Mouse (Mus musculus): ENCODE measurements around the gene Grik2. TPM values are rescaled to one million over a fixed set of nuclear protein-coding genes. Genes with fewer than 3 reads are reported as not detected.
"Not testable (repeated sequence)": the region's sequence is repeated elsewhere in the genome, so short reads cannot be mapped to it uniquely, and the experiment has no call there.

Gene Grik2
- polyA plus RNA-seq, 1 experiment from 2014 or later, result 38.5 TPM

- H3K36me3 ChIP-seq (ENCODE audit: control insufficient read depth, insufficient read depth), result no peaks in the 10 kb centered on the region
- H3K9me3 ChIP-seq (ENCODE audit: control insufficient read depth, low read length), result no peaks in the 10 kb centered on the region
- no peak overlapping the region for H3K27ac ChIP-seq (ENCODE audit: low read length)
- no peak overlapping the region for H3K4me2 ChIP-seq (ENCODE audit: low read length)
- WGBS, result 81% methylated on average over 1 of the region's 1 CpGs
- no peak overlapping the region for H3K4me3 ChIP-seq (replicated peaks; ENCODE audit: low read length)
- H3K9ac ChIP-seq (replicated peaks; ENCODE audit: low read depth, low read length), result no peak overlapping the region
- ATAC-seq, result no peak
- H3K27me3 ChIP-seq (replicated peaks; ENCODE audit: control insufficient read depth, insufficient read depth, low read length), result no peaks in the 10 kb centered on the region
- peaks cover 3% of the 10 kb centered on the region for H3K4me1 ChIP-seq (replicated peaks; ENCODE audit: control insufficient read depth, insufficient read depth, low read length)
These were observed 347.2 kb downstream of the Grik2 start for GRCm38 (mm10) chr10:49441369-49441768.

- no peak overlapping the region for H3K27ac ChIP-seq (ENCODE audit: low read length)
- ATAC-seq, result peak; percentile 76
- no peaks in the 10 kb centered on the region for H3K36me3 ChIP-seq (ENCODE audit: control insufficient read depth, insufficient read depth)
- H3K4me3 ChIP-seq (replicated peaks; ENCODE audit: low read length), result no peak overlapping the region
- H3K4me1 ChIP-seq (replicated peaks; ENCODE audit: control insufficient read depth, insufficient read depth, low read length), result peaks cover 3% of the 10 kb centered on the region
- no peaks in the 10 kb centered on the region for H3K27me3 ChIP-seq (replicated peaks; ENCODE audit: control insufficient read depth, insufficient read depth, low read length)
- H3K4me2 ChIP-seq (ENCODE audit: low read length), result no peak overlapping the region
- 25% methylated on average over 2 of the region's 2 CpGs for WGBS
- no peaks in the 10 kb centered on the region for H3K9me3 ChIP-seq (ENCODE audit: control insufficient read depth, low read length)
- H3K9ac ChIP-seq (replicated peaks; ENCODE audit: low read depth, low read length), result no peak overlapping the region
These were observed 351.5 kb downstream of the Grik2 start for GRCm38 (mm10) chr10:49437057-49437456.

DNA sequence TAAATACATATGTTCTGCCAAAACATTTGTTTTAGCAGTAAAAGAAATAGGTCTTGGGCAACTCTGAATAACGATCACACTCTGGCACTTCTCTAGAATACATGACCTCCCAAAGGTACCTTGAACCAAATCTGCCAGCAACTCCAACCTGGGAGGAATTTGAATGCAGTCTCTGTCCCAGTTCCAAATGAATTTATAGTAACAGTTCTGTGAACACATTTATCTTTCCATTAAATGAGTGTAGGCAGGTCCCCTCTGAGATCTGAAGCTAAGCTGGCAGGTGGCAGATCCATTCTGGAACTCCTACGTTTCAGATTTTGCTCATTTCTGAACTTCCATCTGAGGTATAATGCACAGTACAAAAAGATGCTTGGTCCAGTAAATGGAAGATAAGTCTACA, 352.3 kb downstream of the Grik2 start:
- no peak overlapping the region for H3K4me2 ChIP-seq (ENCODE audit: low read length)
- ATAC-seq, result no peak
- H3K27me3 ChIP-seq (replicated peaks; ENCODE audit: control insufficient read depth, insufficient read depth, low read length), result no peaks in the 10 kb centered on the region
- H3K36me3 ChIP-seq (ENCODE audit: control insufficient read depth, insufficient read depth), result no peaks in the 10 kb centered on the region
- no peak overlapping the region for H3K4me3 ChIP-seq (replicated peaks; ENCODE audit: low read length)
- H3K9ac ChIP-seq (replicated peaks; ENCODE audit: low read depth, low read length), result no peak overlapping the region
- peaks cover 3% of the 10 kb centered on the region for H3K4me1 ChIP-seq (replicated peaks; ENCODE audit: control insufficient read depth, insufficient read depth, low read length)
- H3K27ac ChIP-seq (ENCODE audit: low read length), result no peak overlapping the region
- 50% methylated on average over 2 of the region's 2 CpGs for WGBS
- no peaks in the 10 kb centered on the region for H3K9me3 ChIP-seq (ENCODE audit: control insufficient read depth, low read length)

- no peak for ATAC-seq
- H3K4me2 ChIP-seq (ENCODE audit: low read length), result no peak overlapping the region
- no peaks in the 10 kb centered on the region for H3K9me3 ChIP-seq (ENCODE audit: control insufficient read depth, low read length)
- H3K9ac ChIP-seq (replicated peaks; ENCODE audit: low read depth, low read length), result no peak overlapping the region
- 89% methylated on average over 2 of the region's 2 CpGs for WGBS
- H3K4me1 ChIP-seq (replicated peaks; ENCODE audit: control insufficient read depth, insufficient read depth, low read length), result peaks cover 3% of the 10 kb centered on the region
- no peak overlapping the region for H3K4me3 ChIP-seq (replicated peaks; ENCODE audit: low read length)
- H3K36me3 ChIP-seq (ENCODE audit: control insufficient read depth, insufficient read depth), result no peaks in the 10 kb centered on the region
- no peaks in the 10 kb centered on the region for H3K27me3 ChIP-seq (replicated peaks; ENCODE audit: control insufficient read depth, insufficient read depth, low read length)
- H3K27ac ChIP-seq (ENCODE audit: low read length), result no peak overlapping the region
These were observed 355.7 kb downstream of the Grik2 start for GRCm38 (mm10) chr10:49432825-49433224.

GRCm38 (mm10) chr10:49417206-49417605, 371.4 kb downstream of the Grik2 start:
- not testable (repeated sequence) for ATAC-seq; H3K4me3 ChIP-seq (replicated peaks; ENCODE audit: low read length); H3K4me1 ChIP-seq (replicated peaks; ENCODE audit: control insufficient read depth, insufficient read depth, low read length); H3K4me2 ChIP-seq (ENCODE audit: low read length); H3K27me3 ChIP-seq (replicated peaks; ENCODE audit: control insufficient read depth, insufficient read depth, low read length); H3K9me3 ChIP-seq (ENCODE audit: control insufficient read depth, low read length); H3K27ac ChIP-seq (ENCODE audit: low read length); H3K36me3 ChIP-seq (ENCODE audit: control insufficient read depth, insufficient read depth); H3K9ac ChIP-seq (replicated peaks; ENCODE audit: low read depth, low read length)
- WGBS, result 50% methylated on average over 1 of the region's 1 CpGs

DNA sequence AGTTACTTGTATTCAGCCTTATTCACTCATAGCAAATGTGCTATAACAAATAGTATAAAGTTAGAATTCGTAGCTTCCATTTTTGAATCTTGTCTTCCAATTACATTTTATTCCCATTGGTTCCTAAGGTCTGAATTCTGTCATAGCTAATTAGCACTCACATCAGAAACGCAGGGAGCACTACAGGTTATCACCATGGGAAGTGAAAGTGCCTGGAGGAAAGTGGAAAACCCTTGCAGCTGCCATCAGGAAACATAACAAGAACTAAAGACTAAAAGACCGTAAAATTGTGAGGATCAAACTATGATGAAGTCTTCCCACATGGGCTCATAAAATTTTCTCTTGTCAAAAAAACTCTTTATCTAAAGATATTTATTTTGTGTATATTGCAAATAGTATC, 405.6 kb downstream of the Grik2 start:
- Histone ChIP-seq H3K4me3 (replicated peaks; ENCODE audit: low read length) (no peak overlapping the region), H3K4me2 (ENCODE audit: low read length) (no peak overlapping the region), H3K9me3 (ENCODE audit: control insufficient read depth, low read length) (no peaks in the 10 kb centered on the region; the same call in 1 of the 2 replicates), H3K4me1 (replicated peaks; ENCODE audit: control insufficient read depth, insufficient read depth, low read length) (no peaks in the 10 kb centered on the region), H3K36me3 (ENCODE audit: control insufficient read depth, insufficient read depth) (no peaks in the 10 kb centered on the region), H3K27ac (ENCODE audit: low read length) (no peak overlapping the region), H3K27me3 (replicated peaks; ENCODE audit: control insufficient read depth, insufficient read depth, low read length) (no peaks in the 10 kb centered on the region), H3K9ac (replicated peaks; ENCODE audit: low read depth, low read length) (no peak overlapping the region)
- WGBS, result 67% methylated on average over 3 of the region's 3 CpGs
- ATAC-seq, result no peak

GRCm38 (mm10) chr10:49381852-49382251, 406.7 kb downstream of the Grik2 start:
- no peaks in the 10 kb centered on the region for H3K4me1 ChIP-seq (replicated peaks; ENCODE audit: control insufficient read depth, insufficient read depth, low read length)
- H3K27me3 ChIP-seq (replicated peaks; ENCODE audit: control insufficient read depth, insufficient read depth, low read length), result no peaks in the 10 kb centered on the region
- no peak overlapping the region for H3K27ac ChIP-seq (ENCODE audit: low read length)
- no peak overlapping the region for H3K9ac ChIP-seq (replicated peaks; ENCODE audit: low read depth, low read length)
- no peak for ATAC-seq
- no peak overlapping the region for H3K4me2 ChIP-seq (ENCODE audit: low read length)
- no peaks in the 10 kb centered on the region for H3K9me3 ChIP-seq (ENCODE audit: control insufficient read depth, low read length)
- H3K4me3 ChIP-seq (replicated peaks; ENCODE audit: low read length), result no peak overlapping the region
- no peaks in the 10 kb centered on the region for H3K36me3 ChIP-seq (ENCODE audit: control insufficient read depth, insufficient read depth)
- 52% methylated on average over 2 of the region's 2 CpGs for WGBS

DNA sequence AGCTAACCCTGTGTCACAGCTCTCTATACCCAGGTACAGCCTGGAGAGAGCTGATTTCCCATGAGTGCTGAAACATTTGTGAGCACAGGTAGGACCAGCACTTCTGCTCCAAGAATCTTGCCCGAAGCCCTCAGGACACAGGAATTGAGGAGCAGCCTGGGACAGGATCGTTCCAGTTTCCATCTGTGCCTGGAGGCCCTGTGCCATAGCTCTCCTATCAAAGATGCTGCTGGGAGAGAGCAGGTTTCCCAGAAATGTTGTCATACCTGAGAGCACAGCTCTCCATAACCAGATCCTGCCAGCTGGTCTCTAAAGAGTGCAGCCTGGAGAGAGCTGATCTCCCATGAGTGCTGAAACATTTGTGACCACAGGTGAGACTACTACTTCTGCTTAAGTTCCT, 420.0 kb downstream of the Grik2 start:
- no peak overlapping the region for H3K27ac ChIP-seq (ENCODE audit: low read length)
- no peak overlapping the region for H3K9ac ChIP-seq (replicated peaks; ENCODE audit: low read depth, low read length)
- no peaks in the 10 kb centered on the region for H3K9me3 ChIP-seq (ENCODE audit: control insufficient read depth, low read length)
- H3K4me2 ChIP-seq (ENCODE audit: low read length), result no peak overlapping the region
- H3K4me3 ChIP-seq (replicated peaks; ENCODE audit: low read length), result no peak overlapping the region
- no peaks in the 10 kb centered on the region for H3K4me1 ChIP-seq (replicated peaks; ENCODE audit: control insufficient read depth, insufficient read depth, low read length)
- H3K27me3 ChIP-seq (replicated peaks; ENCODE audit: control insufficient read depth, insufficient read depth, low read length), result no peaks in the 10 kb centered on the region
- ATAC-seq, result no peak
- H3K36me3 ChIP-seq (ENCODE audit: control insufficient read depth, insufficient read depth), result no peaks in the 10 kb centered on the region
- 98% methylated on average over 2 of the region's 2 CpGs for WGBS

DNA sequence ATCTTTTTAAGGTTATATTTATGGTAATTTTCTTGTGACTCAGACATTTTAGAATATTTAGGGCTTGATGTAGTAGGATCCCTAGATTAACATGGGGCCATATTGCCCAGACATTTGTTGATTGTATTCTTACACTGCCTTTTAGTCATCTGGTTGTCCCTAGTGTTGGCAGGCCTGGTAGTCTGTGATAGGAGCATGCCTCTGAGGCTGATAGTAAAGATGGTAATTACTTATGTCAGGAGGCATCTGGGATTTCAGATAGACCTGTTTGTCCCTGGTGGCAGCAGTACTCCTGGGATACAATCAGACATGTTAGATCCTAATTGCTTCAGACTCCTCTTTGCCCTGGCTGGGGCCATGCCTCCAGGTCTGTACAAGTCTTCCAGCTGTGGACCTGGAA, 423.3 kb downstream of the Grik2 start:
- H3K27me3 ChIP-seq (replicated peaks; ENCODE audit: control insufficient read depth, insufficient read depth, low read length), result no peaks in the 10 kb centered on the region
- H3K4me2 ChIP-seq (ENCODE audit: low read length), result no peak overlapping the region
- no peaks in the 10 kb centered on the region for H3K36me3 ChIP-seq (ENCODE audit: control insufficient read depth, insufficient read depth)
- ATAC-seq, result no peak
- H3K9me3 ChIP-seq (ENCODE audit: control insufficient read depth, low read length), result no peaks in the 10 kb centered on the region
- H3K9ac ChIP-seq (replicated peaks; ENCODE audit: low read depth, low read length), result no peak overlapping the region
- no peak overlapping the region for H3K4me3 ChIP-seq (replicated peaks; ENCODE audit: low read length)
- H3K4me1 ChIP-seq (replicated peaks; ENCODE audit: control insufficient read depth, insufficient read depth, low read length), result no peaks in the 10 kb centered on the region
- H3K27ac ChIP-seq (ENCODE audit: low read length), result no peak overlapping the region

DNA sequence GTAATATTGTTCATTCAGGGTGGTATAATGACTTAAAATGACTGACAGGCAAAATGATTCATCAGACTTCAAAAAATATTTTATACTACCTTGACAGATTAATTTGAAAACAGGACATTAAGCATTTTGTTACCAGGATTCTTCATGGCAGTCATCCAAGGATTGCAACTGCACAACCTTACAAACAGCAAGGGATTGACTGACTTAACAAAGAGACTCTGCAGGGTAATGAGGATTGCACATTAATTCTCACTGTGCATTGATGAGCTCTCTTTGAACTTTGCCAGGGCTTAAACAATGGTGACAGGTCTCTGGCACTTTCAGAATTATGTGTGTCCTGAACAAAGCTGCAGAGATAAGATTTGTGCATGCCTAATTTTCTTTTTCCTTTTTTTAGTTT, 466.2 kb downstream of the Grik2 start:
- H3K36me3 ChIP-seq (ENCODE audit: control insufficient read depth, insufficient read depth), result no peaks in the 10 kb centered on the region
- no peaks in the 10 kb centered on the region for H3K9me3 ChIP-seq (ENCODE audit: control insufficient read depth, low read length)
- peak; percentile 95 for ATAC-seq
- H3K9ac ChIP-seq (replicated peaks; ENCODE audit: low read depth, low read length), result no peak overlapping the region
- H3K27ac ChIP-seq (ENCODE audit: low read length), result no peak overlapping the region
- H3K4me3 ChIP-seq (replicated peaks; ENCODE audit: low read length), result no peak overlapping the region
- no peak overlapping the region for H3K4me2 ChIP-seq (ENCODE audit: low read length)
- no peaks in the 10 kb centered on the region; the same call in 1 of the 2 replicates for H3K4me1 ChIP-seq (replicated peaks; ENCODE audit: control insufficient read depth, insufficient read depth, low read length)
- H3K27me3 ChIP-seq (replicated peaks; ENCODE audit: control insufficient read depth, insufficient read depth, low read length), result no peaks in the 10 kb centered on the region
